ENCODE assay signal across 18 mouse cellular contexts in the genomic region with DNA sequence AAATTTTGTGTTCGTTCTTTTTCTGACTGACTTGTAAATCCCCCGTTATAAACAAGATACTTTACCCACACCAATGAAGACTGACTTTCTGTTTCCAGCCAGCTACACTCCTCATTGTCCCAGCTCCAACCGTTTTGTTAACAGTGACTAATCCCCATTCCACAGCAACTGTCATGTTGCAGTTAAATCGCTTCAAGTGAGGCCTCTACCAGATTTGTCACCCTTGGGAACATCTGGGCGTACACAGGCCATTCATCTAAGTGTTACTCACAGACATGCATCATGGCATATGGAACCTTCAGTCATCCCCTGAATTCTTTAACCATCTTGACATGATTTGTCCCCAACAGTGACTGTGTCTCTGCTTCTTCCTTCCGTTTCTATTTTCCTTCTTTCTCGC.
"Had no signal": no experiment of that assay in that cellular context is flagged by ENCODE, and none has a peak within 500 bp of the region (broad histone marks: within the 10 kb centered on the region; RNA-seq: fewer than 3 reads in every experiment).

No protein-coding gene starts in this region.

- H3K9ac ChIP-seq: liver, postnatal 0 days; lung, embryonic 15.5 days; midbrain, embryonic 13.5 days; midbrain, embryonic 15.5 days; neural tube, embryonic 12.5 days; stomach, embryonic 15.5 days had no signal

- DNase-seq: liver, postnatal 0 days; lung, adult 2 months; lung, postnatal 14 days; lung, postnatal 36 days; right cerebral cortex, postnatal 14 days; thymus, adult 18-20 months; thymus, postnatal 14 days; thymus, postnatal 36 days had no signal

- H3K4me2 ChIP-seq: lung, embryonic 15.5 days; midbrain, embryonic 11.5 days; midbrain, embryonic 13.5 days; midbrain, embryonic 15.5 days; neural tube, embryonic 12.5 days; stomach, embryonic 15.5 days had no signal

- H3K27ac ChIP-seq: lung, embryonic 15.5 days; macrophage; midbrain, embryonic 13.5 days; midbrain, embryonic 15.5 days; neural tube, embryonic 12.5 days; stomach, embryonic 15.5 days; stomach, postnatal 0 days had no signal

- H3K4me1 ChIP-seq: lung, embryonic 15.5 days; megakaryocyte, embryonic 14.5 days; neural tube, embryonic 12.5 days; stomach, embryonic 15.5 days had no signal

- H3K27me3 ChIP-seq: lung, embryonic 15.5 days; megakaryocyte, embryonic 14.5 days; midbrain, embryonic 15.5 days; neural tube, embryonic 12.5 days; stomach, embryonic 15.5 days had no signal

- H3K9me3 ChIP-seq: lung, embryonic 15.5 days; midbrain, embryonic 13.5 days; midbrain, embryonic 15.5 days; neural tube, embryonic 12.5 days; stomach, embryonic 15.5 days had no signal

- H3K4me3 ChIP-seq: lung, embryonic 15.5 days; megakaryocyte, embryonic 14.5 days; midbrain, embryonic 13.5 days; midbrain, embryonic 15.5 days; neural tube, embryonic 12.5 days; stomach, embryonic 15.5 days had no signal

- ATAC-seq: liver, postnatal 0 days; lung, postnatal 0 days; midbrain, embryonic 13.5 days; midbrain, embryonic 15.5 days had no signal

- H3K36me3 ChIP-seq: lung, embryonic 15.5 days; midbrain, embryonic 13.5 days; midbrain, embryonic 15.5 days; neural tube, embryonic 12.5 days; stomach, embryonic 15.5 days had no signal
